ENCODE assay signal across 14 mouse cellular contexts in the genomic region with DNA sequence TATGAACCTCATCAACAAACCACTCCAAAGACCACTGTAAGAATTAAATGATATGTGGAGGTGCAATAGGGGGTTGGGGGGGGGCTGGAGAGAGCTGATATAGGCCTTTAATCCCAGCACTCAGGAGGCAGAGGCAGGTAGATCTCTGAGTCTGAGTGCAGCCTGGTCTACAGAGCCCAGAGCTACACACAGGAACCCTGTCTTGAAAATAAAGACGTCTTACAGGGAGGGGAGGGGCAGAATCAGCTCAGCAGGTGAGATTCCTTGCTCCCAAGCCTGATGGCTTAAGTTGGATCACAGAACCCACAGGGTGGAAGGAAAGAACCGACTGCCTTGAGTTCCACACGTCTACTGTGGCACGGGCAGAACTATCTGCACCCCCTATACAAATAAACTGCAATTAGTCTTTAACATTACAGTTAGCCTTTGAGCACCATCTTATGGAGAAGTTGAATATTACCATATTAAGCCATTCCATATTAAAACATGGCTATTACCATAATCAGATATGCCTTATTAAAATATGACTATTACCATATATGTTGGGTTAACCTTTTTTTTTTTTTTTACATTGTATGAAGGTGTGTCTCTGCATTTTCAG. TPM values are rescaled to one million over a fixed set of nuclear protein-coding genes. Genes with fewer than 3 reads are reported as not detected.
DNase-seq lines count a peak whose midpoint lies in the region; ATAC-seq and TF ChIP-seq lines count a peak whose summit lies in the region.
"Had no signal": no experiment of that assay in that cellular context is flagged by ENCODE, and none has a peak within 500 bp of the region (broad histone marks: within the 10 kb centered on the region; RNA-seq: fewer than 3 reads in every experiment).

No protein-coding gene starts in this region.

- no peaks in the 10 kb centered on the region for H3K9me3 ChIP-seq in lung, embryonic 16.5 days (ENCODE audit: control insufficient read depth, low read length)
- H3K9me3 ChIP-seq: hindbrain, embryonic 13.5 days had no signal

- peak; percentile 57 for DNase-seq in heart, adult 11 months
- DNase-seq in heart, postnatal 4 days: no peak
- DNase-seq in lung, postnatal 36 days: no peak
- no peak for DNase-seq in cerebellum, adult 11-12 months
- DNase-seq in layer of hippocampus, adult 18-20 months (ENCODE audit: low spot score in 2 of 2): no peak
- DNase-seq: adrenal gland, adult 2 months; cerebellum, adult 9-11 months; right cerebral cortex, postnatal 25 days had no signal

- no peak overlapping the region for H3K9ac ChIP-seq in lung, embryonic 16.5 days (ENCODE audit: low read length)
- H3K9ac ChIP-seq: liver, embryonic 14.5 days had no signal

- peak overlapping the region; percentile 29 for H3K4me2 ChIP-seq in lung, embryonic 16.5 days (ENCODE audit: low read depth, low read length)
- H3K4me2 ChIP-seq: hindbrain, embryonic 13.5 days had no signal

- TF ChIP-seq CTCF in small intestine, adult 2 months (IDR thresholded peaks at IDR 0.05; ENCODE audit: extremely low read depth, insufficient read length, insufficient replicate concordance, low read depth, low read length): peak; percentile 11; the same call in 1 of the 2 replicates

- no peak overlapping the region for H3K4me3 ChIP-seq in lung, embryonic 16.5 days (ENCODE audit: low read length)
- H3K4me3 ChIP-seq in small intestine, adult 2 months (ENCODE audit: low read depth, low read length): no peak overlapping the region
- H3K4me3 ChIP-seq: hindbrain, embryonic 13.5 days had no signal

- 0 out of 2 replicates have a peak, but pooled peaks cover 5% of the 10 kb centered on the region for H3K4me1 ChIP-seq in lung, embryonic 16.5 days (replicated peaks; ENCODE audit: control insufficient read depth, insufficient read depth, low read length)
- peaks cover 4% of the 10 kb centered on the region for H3K4me1 ChIP-seq in small intestine, adult 2 months (ENCODE audit: control insufficient read depth, insufficient read depth, insufficient read length, low read length)

- H3K27ac ChIP-seq in lung, embryonic 16.5 days (ENCODE audit: low read length): no peak overlapping the region
- H3K27ac ChIP-seq in small intestine, adult 2 months (ENCODE audit: insufficient read depth, low read depth, low read length): no peak overlapping the region
- H3K27ac ChIP-seq: hindbrain, embryonic 13.5 days; liver, embryonic 14.5 days had no signal

- 3% methylated on average over 4 of the region's 4 CpGs for WGBS in lung, embryonic 16.5 days
- 5% methylated on average over 4 of the region's 4 CpGs for WGBS in small intestine, adult 2 months

- peak; percentile 74; the same call in 1 of the 2 replicates for ATAC-seq in lung, embryonic 16.5 days (ENCODE audit: low read depth)
- ATAC-seq in common myeloid progenitor, adult 5-6 weeks (replicated peaks; ENCODE audit: low read depth, poor library complexity, severe bottlenecking): peak; percentile 74

- no peaks in the 10 kb centered on the region for H3K36me3 ChIP-seq in lung, embryonic 16.5 days (ENCODE audit: control insufficient read depth, insufficient read depth, low read length)
- H3K36me3 ChIP-seq in small intestine, adult 2 months (ENCODE audit: control insufficient read depth, insufficient read depth, low read length): no peaks in the 10 kb centered on the region
- H3K36me3 ChIP-seq: hindbrain, embryonic 13.5 days had no signal

- no peaks in the 10 kb centered on the region for H3K27me3 ChIP-seq in lung, embryonic 16.5 days (ENCODE audit: control insufficient read depth, insufficient read depth, low read depth, low read length)
- H3K27me3 ChIP-seq in small intestine, adult 2 months (ENCODE audit: control insufficient read depth, insufficient read depth, low read length): no peaks in the 10 kb centered on the region
- H3K27me3 ChIP-seq: hindbrain, embryonic 13.5 days had no signal

- TF ChIP-seq POLR2A in small intestine, adult 2 months (IDR thresholded peaks at IDR 0.05; ENCODE audit: low read depth, low read length): no peak

RNA-seq across cellular contexts. Expression of a gene that starts 7.1 kb away (rescaled TPM):
- total RNA-seq in heart, postnatal 4 days (2021): under 1 TPM; 0.09 to 0.33 TPM
- 0.16 and 0.19 TPM in 2 replicates for polyA plus RNA-seq in lung, embryonic 16.5 days (2015; fragmentation: Nextera tagmentation; extraction: Ambion mirVana)
- not detected in 2 replicates for total RNA-seq in common myeloid progenitor, adult 5-6 weeks (2017)
- not detected in 2 replicates for polyA plus RNA-seq in small intestine, adult 2 months (2012; rRNA removed)
- total RNA-seq in layer of hippocampus, adult 18-20 months (2021): not detected
- total RNA-seq: adrenal gland, adult 2 months; layer of hippocampus, postnatal 14 days had no signal
- polyA plus RNA-seq: adrenal gland, adult 2 months had no signal

RNA-seq across cellular contexts. Expression of a gene that starts 41.2 kb away (rescaled TPM):
- 10 to 100 TPM; 21.8 to 23.2 TPM for total RNA-seq in heart, postnatal 4 days (2021)
- 45.9 and 47.5 TPM in 2 replicates for polyA plus RNA-seq in lung, embryonic 16.5 days (2015; fragmentation: Nextera tagmentation; extraction: Ambion mirVana)
- total RNA-seq in common myeloid progenitor, adult 5-6 weeks (2017): 41.4 and 43.8 TPM in 2 replicates
- polyA plus RNA-seq in small intestine, adult 2 months (2012; rRNA removed): 1.4 and 2.5 TPM in 2 replicates
- total RNA-seq in layer of hippocampus, adult 18-20 months (2021): 10 to 100 TPM; 30.4 to 31.9 TPM

RNA-seq across cellular contexts. Expression of a gene that starts 52.2 kb away (rescaled TPM):
- 10 to 100 TPM; 21.9 TPM for total RNA-seq in heart, postnatal 4 days (2021)
- polyA plus RNA-seq in lung, embryonic 16.5 days (2015; fragmentation: Nextera tagmentation; extraction: Ambion mirVana): 25.9 and 27.8 TPM in 2 replicates
- total RNA-seq in common myeloid progenitor, adult 5-6 weeks (2017): not detected in 2 replicates
- 9.0 and 12.4 TPM in 2 replicates for polyA plus RNA-seq in small intestine, adult 2 months (2012; rRNA removed)
- 1 to 10 TPM; 7.3 to 7.5 TPM for total RNA-seq in layer of hippocampus, adult 18-20 months (2021)
